Mouse (Mus musculus) liver, embryonic 14 days (tissue): ENCODE data around the gene Rcl1. TPM values are rescaled to one million over a fixed set of nuclear protein-coding genes. Genes with fewer than 3 reads are reported as not detected.

Experiments
- polyA plus RNA-seq: library from polyadenylated mRNA; depleted of rRNA; stranded (reverse); fragments of >200 nt; gene quantifications from 2 replicates; pipeline ENCODE4 v1.2.3, GENCODE M21; 2012; rRNA removed

The Rcl1 gene
- 26.8 and 34.6 TPM in 2 replicates for polyA plus RNA-seq

GRCm38 (mm10) chr19:29100874-29101542, at the start of gene Rcl1:
Rcl1 (plus strand) TSS chr19:29101375.

Other genes starting within 250 kb of the Rcl1 start
- gene Plpp6, start 137.4 kb upstream of the Rcl1 start, polyA plus RNA-seq = 1.3 and 1.6 TPM in 2 replicates
- 1.7 TPM in 2 replicates for gene 4430402I18Rik, start 133.6 kb upstream of the Rcl1 start, polyA plus RNA-seq
- 8.1 and 9.6 TPM in 2 replicates for gene Cdc37l1, start 111.0 kb upstream of the Rcl1 start, polyA plus RNA-seq
- gene Ak3, start 53.4 kb upstream of the Rcl1 start, polyA plus RNA-seq = 15.3 and 17.6 TPM in 2 replicates
- 14.1 and 16.7 TPM in 2 replicates for gene Jak2, start 150.5 kb downstream of the Rcl1 start, polyA plus RNA-seq
- gene Insl6, start 224.0 kb downstream of the Rcl1 start, polyA plus RNA-seq = 0.25 and 0.33 TPM in 2 replicates
- gene Rln1, start 233.3 kb downstream of the Rcl1 start, polyA plus RNA-seq = not detected in 2 replicates